Mouse (Mus musculus): ENCODE data around the gene Mtrr.

GRCm38 (mm10) chr13:68622792-68623191 is 40.8 kb upstream of the Mtrr start:
- TF ChIP-seq POLR2A (IDR thresholded peaks at IDR 0.05; ENCODE audit: low read depth, low read length) = no peak
- TF ChIP-seq CTCF (IDR thresholded peaks at IDR 0.05; ENCODE audit: extremely low read depth, insufficient read depth, insufficient read length, insufficient replicate concordance) = no peak

Data from spleen, adult 2 months (tissue).